Mouse (Mus musculus): ENCODE measurements at regions not wholly inside any gene's neighbourhood (a gene's known extent, or its start where the extent isn't known, plus 50 kb on each side); places are given as distances from the start of the nearest gene placed in this dataset.
A peak's percentile ranks its signal among the peaks of the same experiment; 100 is the strongest.

DNA sequence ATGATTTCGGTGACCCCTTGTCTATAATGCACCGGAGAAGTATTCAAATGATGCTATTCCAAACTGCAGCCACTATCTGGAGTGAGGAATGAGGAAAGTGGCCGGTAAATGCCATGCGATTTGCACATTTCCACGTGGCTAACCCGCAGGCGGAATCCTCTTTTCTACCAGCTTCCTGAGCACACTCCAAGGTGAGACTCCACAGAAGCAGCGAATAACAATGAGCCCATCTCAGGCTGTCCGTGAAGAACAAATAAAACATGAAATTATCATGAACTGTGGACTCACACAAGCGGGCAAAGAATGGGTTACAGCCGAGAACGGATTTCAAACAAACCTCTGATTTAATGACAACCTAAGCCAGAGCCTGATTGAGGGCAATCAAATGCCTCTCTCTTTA, 279.7 kb upstream of the Sash1 start:
- Histone ChIP-seq H3K27me3 (no peaks in the 10 kb centered on the region), H3K4me3 (replicated peaks) (no peak overlapping the region), H3K9ac (no peak overlapping the region), H3K27ac (replicated peaks) (no peak overlapping the region), H3K4me1 (no peaks in the 10 kb centered on the region), H3K9me3 (replicated peaks) (no peaks in the 10 kb centered on the region), H3K4me2 (replicated peaks) (no peak overlapping the region), H3K36me3 (no peaks in the 10 kb centered on the region)
- ATAC-seq (ENCODE audit: insufficient number of reproducible peaks, low FRiP score, low TSS enrichment, low read depth): no peak
- 81% methylated on average over 12 of the region's 12 CpGs for WGBS

DNA sequence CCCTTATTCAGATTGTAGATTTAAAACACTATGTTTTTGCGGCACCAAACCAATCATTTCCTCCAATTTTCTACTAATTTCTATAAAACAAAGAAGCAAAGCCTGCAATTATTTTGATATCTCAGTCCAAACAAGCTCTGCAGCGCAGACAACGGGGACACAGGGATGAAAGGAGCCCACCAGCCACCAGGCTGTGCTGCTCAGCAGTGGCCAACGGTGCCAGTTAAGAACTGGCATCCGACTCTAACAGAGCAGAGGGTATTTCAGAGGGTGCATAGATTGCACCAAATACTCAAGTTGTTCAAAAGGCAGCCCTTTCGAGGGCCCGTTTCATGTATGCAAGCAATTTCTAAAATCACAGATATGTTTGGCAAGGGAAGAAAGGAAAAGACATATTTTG, 278.5 kb upstream of the Sash1 start:
- no peaks in the 10 kb centered on the region for H3K36me3 ChIP-seq
- no peak overlapping the region for H3K9ac ChIP-seq
- H3K4me1 ChIP-seq: no peaks in the 10 kb centered on the region
- 75% methylated on average over 7 of the region's 7 CpGs for WGBS
- H3K9me3 ChIP-seq (replicated peaks): no peaks in the 10 kb centered on the region
- no peaks in the 10 kb centered on the region for H3K27me3 ChIP-seq
- H3K4me2 ChIP-seq (replicated peaks): no peak overlapping the region
- ATAC-seq (ENCODE audit: insufficient number of reproducible peaks, low FRiP score, low TSS enrichment, low read depth): no peak
- no peak overlapping the region for H3K4me3 ChIP-seq (replicated peaks)
- no peak overlapping the region for H3K27ac ChIP-seq (replicated peaks)

DNA sequence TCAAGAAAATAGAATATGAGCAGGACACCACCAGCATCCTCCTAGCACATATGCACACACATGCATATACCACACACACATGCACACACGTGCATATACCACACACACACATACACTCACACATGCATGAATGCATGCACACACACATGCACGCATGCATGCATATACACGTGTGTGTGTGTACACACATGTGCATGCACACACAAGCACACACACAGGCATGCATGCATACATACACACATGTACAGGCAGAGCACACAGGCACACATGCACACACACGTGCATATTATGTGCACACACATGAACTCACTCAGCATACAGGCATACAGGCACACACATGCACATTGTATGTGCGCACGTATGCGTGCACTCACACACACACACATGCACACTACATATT, 275.7 kb upstream of the Sash1 start:
- no peak overlapping the region for H3K9ac ChIP-seq
- WGBS: 95% methylated on average over 7 of the region's 7 CpGs
- ATAC-seq (ENCODE audit: insufficient number of reproducible peaks, low FRiP score, low TSS enrichment, low read depth): no peak
- H3K27ac ChIP-seq (replicated peaks): no peak overlapping the region
- no peaks in the 10 kb centered on the region for H3K9me3 ChIP-seq (replicated peaks)
- H3K4me1 ChIP-seq: no peaks in the 10 kb centered on the region
- H3K36me3 ChIP-seq: no peaks in the 10 kb centered on the region
- H3K4me2 ChIP-seq (replicated peaks): no peak overlapping the region
- no peak overlapping the region for H3K4me3 ChIP-seq (replicated peaks)
- no peaks in the 10 kb centered on the region for H3K27me3 ChIP-seq

DNA sequence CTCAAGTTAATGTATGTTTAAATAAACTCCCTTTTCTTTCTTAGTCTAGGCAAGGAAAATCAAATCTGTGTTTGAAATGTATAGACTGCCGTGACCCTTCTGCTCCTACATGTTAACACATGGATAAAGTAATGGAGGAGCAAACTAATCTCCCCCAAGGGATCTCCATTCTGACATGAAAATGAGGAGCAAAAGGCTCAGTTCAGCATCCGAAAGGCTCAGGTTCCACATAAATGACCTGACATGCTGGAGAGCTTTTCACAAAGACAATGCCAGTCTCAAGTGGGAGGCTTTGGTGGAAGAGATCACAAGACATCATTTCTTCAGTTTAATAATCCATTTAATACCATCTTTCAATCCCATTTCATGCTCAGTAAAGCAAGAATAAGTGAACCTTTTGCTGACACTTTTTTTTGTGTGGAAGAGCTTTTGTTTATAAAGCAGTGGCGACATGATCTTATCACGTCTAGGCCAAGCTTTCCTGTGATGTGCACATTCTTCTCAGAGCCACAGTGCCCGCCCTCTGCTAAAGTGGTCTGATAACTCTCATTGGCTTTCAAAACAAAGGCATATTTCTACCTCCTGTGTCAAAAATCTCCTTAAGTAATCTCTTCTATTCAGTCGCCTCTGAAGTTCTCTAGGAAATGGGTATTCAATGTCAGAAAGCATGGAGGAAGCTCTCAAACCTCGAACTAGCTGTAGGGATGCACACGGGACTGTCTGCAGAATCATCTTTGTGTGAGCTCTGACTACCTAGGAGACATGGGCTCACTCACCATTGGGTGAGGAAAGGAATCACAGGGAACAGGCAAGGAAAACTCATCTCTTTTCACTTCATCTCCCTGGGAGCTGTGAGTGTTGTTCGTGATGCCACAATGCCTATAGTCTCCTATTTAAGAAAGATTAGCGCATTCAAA, 271.7 kb upstream of the Sash1 start:
- Histone ChIP-seq H3K9ac (no peak overlapping the region), H3K36me3 (no peaks in the 10 kb centered on the region), H3K27me3 (no peaks in the 10 kb centered on the region), H3K4me1 (no peaks in the 10 kb centered on the region), H3K27ac (replicated peaks) (no peak overlapping the region), H3K4me3 (replicated peaks) (no peak overlapping the region), H3K4me2 (replicated peaks) (no peak overlapping the region), H3K9me3 (replicated peaks) (no peaks in the 10 kb centered on the region)
- ATAC-seq (ENCODE audit: insufficient number of reproducible peaks, low FRiP score, low TSS enrichment, low read depth): no peak
- 61% methylated on average over 10 of the region's 10 CpGs for WGBS

DNA sequence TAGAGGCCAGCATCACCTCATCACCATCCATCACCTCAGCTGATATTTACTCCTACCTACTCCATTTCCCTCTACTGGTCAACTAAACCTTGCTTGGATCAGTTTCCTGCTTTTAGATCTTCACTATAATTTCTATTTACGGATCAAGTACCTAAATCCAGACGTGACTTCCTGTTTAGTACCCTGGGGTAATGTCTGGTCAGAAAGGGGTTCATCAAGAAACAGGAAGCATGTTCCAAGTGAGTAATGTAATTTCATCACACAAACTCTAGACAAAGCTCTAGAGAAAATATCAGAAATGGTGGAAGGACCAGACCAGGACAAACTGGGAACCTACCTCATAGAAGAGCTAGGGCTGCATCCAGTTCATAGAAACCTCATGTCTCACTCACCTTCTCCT, 250.2 kb upstream of the Sash1 start:
- Histone ChIP-seq H3K27ac (replicated peaks) (no peak overlapping the region), H3K4me3 (replicated peaks) (no peak overlapping the region), H3K4me1 (no peaks in the 10 kb centered on the region), H3K36me3 (no peaks in the 10 kb centered on the region), H3K9me3 (replicated peaks) (no peaks in the 10 kb centered on the region), H3K4me2 (replicated peaks) (no peak overlapping the region), H3K9ac (no peak overlapping the region), H3K27me3 (no peaks in the 10 kb centered on the region)
- WGBS: 60% methylated on average over 2 of the region's 2 CpGs
- ATAC-seq (ENCODE audit: insufficient number of reproducible peaks, low FRiP score, low TSS enrichment, low read depth): no peak

DNA sequence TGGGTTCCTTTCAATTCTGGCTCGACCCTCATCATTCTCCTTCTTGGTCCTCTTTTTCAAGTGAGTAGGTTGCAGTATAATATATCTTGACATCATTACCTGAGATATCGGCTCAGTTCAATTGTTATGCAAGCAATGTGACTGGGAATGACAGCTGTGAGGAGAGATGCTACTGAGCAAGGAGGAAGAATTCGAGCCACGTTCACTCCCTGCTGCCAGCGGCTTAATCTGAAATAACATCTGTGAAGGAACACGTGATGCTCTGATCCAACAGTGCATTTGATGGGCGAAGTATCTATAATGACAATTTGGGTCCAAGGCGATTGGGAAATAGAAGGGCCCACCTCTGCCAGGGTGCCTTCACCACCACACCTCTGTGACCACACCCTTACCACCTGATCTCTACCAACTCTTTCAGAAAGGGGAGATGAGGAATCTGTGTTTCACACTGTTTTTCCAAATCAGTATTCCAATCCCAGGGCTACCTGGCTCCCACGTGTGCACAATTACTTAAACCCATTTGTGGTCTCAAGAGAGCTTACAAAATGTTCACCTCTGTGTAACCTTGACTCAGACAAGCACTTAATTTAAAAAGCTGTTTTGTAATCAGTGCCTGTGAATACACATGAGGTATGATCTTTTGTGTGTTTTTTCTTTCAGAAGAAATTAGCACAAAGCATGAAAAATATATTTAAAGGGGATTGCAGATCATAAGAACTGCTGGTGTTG, 248.6 kb upstream of the Sash1 start:
- WGBS: 65% methylated on average over 9 of the region's 9 CpGs
- no peaks in the 10 kb centered on the region for H3K9me3 ChIP-seq (replicated peaks)
- H3K27me3 ChIP-seq: no peaks in the 10 kb centered on the region
- H3K36me3 ChIP-seq: no peaks in the 10 kb centered on the region
- H3K9ac ChIP-seq: no peak overlapping the region
- H3K4me1 ChIP-seq: no peaks in the 10 kb centered on the region
- no peak overlapping the region for H3K4me3 ChIP-seq (replicated peaks)
- no peak overlapping the region for H3K4me2 ChIP-seq (replicated peaks)
- H3K27ac ChIP-seq (replicated peaks): no peak overlapping the region
- ATAC-seq (ENCODE audit: insufficient number of reproducible peaks, low FRiP score, low TSS enrichment, low read depth): no peak

DNA sequence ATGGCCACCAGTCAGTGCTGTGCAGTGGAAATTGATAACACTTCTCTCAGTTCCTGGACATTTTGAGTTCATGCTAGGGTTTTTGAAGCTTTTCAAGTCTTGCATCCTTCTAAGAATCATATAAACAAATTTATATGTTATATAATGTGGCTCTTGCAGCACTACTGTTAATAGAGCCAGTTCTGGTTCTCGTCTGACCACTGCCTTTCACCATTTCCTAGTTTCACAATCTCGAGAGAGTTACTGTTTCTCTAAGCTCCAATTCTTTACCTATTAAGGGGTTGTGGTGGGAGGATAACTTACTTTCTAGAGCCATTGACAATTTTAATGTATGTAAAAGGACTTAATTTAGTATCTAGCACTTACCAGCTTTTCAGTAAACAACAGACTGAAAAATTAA, 244.2 kb upstream of the Sash1 start:
- Histone ChIP-seq H3K4me3 (replicated peaks) (no peak overlapping the region), H3K36me3 (no peaks in the 10 kb centered on the region), H3K9me3 (replicated peaks) (no peaks in the 10 kb centered on the region), H3K27ac (replicated peaks) (no peak overlapping the region), H3K27me3 (no peaks in the 10 kb centered on the region), H3K4me1 (no peaks in the 10 kb centered on the region), H3K4me2 (replicated peaks) (no peak overlapping the region), H3K9ac (no peak overlapping the region)
- WGBS: 60% methylated on average over 2 of the region's 2 CpGs
- no peak for ATAC-seq (ENCODE audit: insufficient number of reproducible peaks, low FRiP score, low TSS enrichment, low read depth)

DNA sequence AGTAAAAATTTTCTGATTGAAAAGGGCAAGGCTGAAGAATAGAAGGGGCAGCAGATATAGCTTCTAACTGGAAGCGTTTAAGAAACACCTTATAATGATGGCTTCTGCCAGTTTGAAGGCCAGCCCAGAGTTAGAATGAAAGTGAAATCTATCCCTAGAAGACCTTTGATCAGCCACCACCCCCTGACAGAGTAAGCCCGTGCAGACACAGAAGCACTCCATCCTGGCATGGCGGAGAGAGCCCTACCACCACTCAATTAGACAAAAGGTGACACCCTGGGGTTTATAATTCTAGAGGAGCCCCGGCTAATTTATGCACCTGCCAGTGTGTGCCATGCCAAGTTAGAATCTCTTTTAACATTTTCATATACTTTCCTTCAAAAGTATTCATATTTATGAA, 233.4 kb upstream of the Sash1 start:
- 24% methylated on average over 4 of the region's 4 CpGs for WGBS
- H3K27ac ChIP-seq (replicated peaks): no peak overlapping the region
- no peaks in the 10 kb centered on the region for H3K9me3 ChIP-seq (replicated peaks)
- peaks cover 3% of the 10 kb centered on the region; the same call in 1 of the 2 replicates for H3K4me1 ChIP-seq
- H3K9ac ChIP-seq: no peak overlapping the region
- H3K27me3 ChIP-seq: no peaks in the 10 kb centered on the region
- no peak overlapping the region for H3K4me3 ChIP-seq (replicated peaks)
- H3K4me2 ChIP-seq (replicated peaks): no peak overlapping the region
- no peak for ATAC-seq (ENCODE audit: insufficient number of reproducible peaks, low FRiP score, low TSS enrichment, low read depth)
- H3K36me3 ChIP-seq: no peaks in the 10 kb centered on the region

DNA sequence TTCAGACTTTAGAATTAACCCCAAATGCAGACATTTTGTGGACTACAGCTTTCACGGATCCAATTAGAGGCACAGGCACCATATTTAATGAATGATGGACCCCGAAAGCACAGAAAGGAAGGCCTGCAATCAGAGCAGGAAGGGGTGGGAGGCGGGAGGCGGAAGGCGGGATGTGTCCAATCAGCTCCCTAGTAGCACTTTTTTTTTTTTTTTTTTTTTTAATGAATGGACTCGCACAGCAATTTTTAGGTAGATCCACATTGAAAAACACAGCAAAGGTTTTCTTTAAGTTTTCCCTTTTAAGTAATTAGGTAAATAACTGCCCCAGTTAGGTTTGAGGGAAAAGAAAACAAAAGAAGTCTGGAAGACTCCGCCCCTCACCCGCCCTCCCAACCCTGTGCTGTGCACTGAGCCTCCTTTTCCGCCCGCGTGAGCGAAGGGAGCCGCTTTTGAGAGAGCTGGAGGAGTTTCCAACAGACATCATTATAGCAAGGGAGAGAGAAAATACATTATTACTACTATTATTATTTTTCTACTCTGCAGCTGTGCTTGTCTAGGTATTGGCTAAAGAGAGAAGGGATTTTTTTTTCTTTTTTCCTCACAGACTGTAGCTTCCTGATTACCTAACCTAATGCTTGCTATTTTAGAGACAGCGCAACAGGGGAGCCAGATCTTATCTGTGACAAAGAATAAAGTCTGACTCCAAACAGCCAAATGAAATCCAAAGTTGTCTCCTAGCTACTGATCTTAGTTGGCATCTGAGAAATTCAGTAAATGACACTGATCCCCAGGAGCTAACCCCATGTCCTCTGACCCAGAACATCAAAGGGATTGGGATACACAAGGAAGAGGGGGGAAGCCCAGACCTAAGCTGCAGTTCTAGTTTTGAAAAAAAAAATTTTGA, 232.0 kb upstream of the Sash1 start:
- Histone ChIP-seq H3K36me3 (no peaks in the 10 kb centered on the region), H3K4me1 (peaks cover 3% of the 10 kb centered on the region; the same call in 1 of the 2 replicates), H3K27ac (replicated peaks) (no peak overlapping the region), H3K9ac (no peak overlapping the region), H3K9me3 (replicated peaks) (no peaks in the 10 kb centered on the region), H3K27me3 (no peaks in the 10 kb centered on the region), H3K4me3 (replicated peaks) (peak overlapping the region; percentile 32), H3K4me2 (replicated peaks) (peak overlapping the region; percentile 44)
- WGBS: 18% methylated on average over 14 of the region's 14 CpGs
- ATAC-seq (ENCODE audit: insufficient number of reproducible peaks, low FRiP score, low TSS enrichment, low read depth): no peak

DNA sequence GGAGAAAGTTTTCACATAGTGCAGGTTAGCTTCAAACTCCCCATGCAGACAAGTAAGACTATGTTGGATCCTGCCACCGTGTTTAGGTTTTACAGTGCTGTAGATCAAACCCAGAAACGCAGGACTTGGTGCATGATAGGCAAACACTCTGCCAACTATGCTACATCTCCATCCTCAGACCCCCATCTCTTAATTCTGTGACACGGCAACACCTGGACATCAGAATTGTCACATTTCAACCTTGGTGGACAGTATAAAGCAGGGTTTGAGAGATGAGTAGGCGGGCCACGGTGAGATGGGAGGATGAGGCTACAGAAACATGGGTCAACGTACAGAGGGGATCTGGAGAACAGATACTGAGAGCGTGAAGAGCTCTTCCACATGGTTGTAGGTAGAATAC, 231.3 kb upstream of the Sash1 start:
- Histone ChIP-seq H3K36me3 (no peaks in the 10 kb centered on the region), H3K27ac (replicated peaks) (no peak overlapping the region), H3K4me3 (replicated peaks) (peak overlapping the region; percentile 32; the same call in 1 of the 2 replicates), H3K4me1 (peaks cover 3% of the 10 kb centered on the region; the same call in 1 of the 2 replicates), H3K9me3 (replicated peaks) (no peaks in the 10 kb centered on the region), H3K27me3 (no peaks in the 10 kb centered on the region), H3K4me2 (replicated peaks) (peak overlapping the region; percentile 44; the same call in 1 of the 2 replicates), H3K9ac (no peak overlapping the region)
- 90% methylated on average over 7 of the region's 7 CpGs for WGBS
- no peak for ATAC-seq (ENCODE audit: insufficient number of reproducible peaks, low FRiP score, low TSS enrichment, low read depth)

DNA sequence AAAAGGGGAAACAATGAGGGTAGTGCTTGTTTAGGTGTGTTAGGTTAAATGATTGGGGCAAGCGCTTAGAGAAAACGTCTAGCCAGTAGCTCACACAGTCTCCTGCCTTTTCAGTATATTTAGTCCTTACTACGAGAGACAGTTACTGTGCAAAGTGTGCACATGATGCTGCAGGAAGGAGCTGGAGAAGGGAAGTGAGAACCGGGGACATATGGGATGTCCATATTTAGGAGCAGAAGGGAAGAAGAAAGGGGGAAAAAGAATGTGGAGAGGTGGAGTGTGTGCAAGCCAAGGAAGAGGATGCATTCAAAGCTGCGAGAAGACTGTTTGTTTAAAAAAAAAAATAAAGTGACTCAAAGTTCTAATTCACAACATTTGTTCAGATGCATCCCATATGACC, 227.8 kb upstream of the Sash1 start:
- H3K4me3 ChIP-seq (replicated peaks): no peak overlapping the region
- peaks cover 3% of the 10 kb centered on the region; the same call in 1 of the 2 replicates for H3K4me1 ChIP-seq
- no peak overlapping the region for H3K4me2 ChIP-seq (replicated peaks)
- no peak for ATAC-seq (ENCODE audit: insufficient number of reproducible peaks, low FRiP score, low TSS enrichment, low read depth)
- H3K9me3 ChIP-seq (replicated peaks): no peaks in the 10 kb centered on the region
- no peak overlapping the region; the same call in 1 of the 2 replicates for H3K27ac ChIP-seq (replicated peaks)
- H3K36me3 ChIP-seq: no peaks in the 10 kb centered on the region
- H3K27me3 ChIP-seq: no peaks in the 10 kb centered on the region
- 57% methylated on average over 5 of the region's 5 CpGs for WGBS
- no peak overlapping the region for H3K9ac ChIP-seq

All from embryonic facial prominence, embryonic 15.5 days (tissue).